30 mouse cellular contexts compared by ENCODE assay signal in the genomic region with DNA sequence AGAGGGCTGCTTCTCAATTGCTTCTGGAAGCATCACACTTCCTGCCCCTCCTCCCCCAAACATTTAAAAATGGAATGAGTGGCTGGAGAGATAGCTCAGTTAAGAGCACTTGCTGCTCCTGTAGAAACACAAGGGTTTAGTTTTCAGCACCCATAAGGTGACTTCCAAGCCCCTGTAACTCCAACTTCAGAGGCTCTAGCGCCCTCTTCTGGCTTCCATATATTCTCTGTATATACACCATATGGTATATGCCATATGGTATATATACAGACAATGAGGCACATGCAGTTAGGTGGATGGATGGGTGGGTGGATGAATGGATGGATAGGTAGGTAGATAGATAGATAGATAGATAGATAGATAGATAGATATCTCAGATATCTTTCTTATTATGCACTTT.
DNase-seq lines count a peak whose midpoint lies in the region; ATAC-seq and TF ChIP-seq lines count a peak whose summit lies in the region.
"Had no signal": no experiment of that assay in that cellular context is flagged by ENCODE, and none has a peak within 500 bp of the region (broad histone marks: within the 10 kb centered on the region; RNA-seq: fewer than 3 reads in every experiment).

No protein-coding gene starts in this region.

- no peak for ATAC-seq in stomach, postnatal 0 days (ENCODE audit: low FRiP score, low TSS enrichment)
- ATAC-seq: activated CD4-positive, CD25-positive, alpha-beta regulatory T cell, adult 4 months; CD4-positive, CD25-positive, alpha-beta regulatory T cell, adult 4 months; forebrain, embryonic 14.5 days; forebrain, postnatal 0 days; intestine, postnatal 0 days had no signal

- 45% methylated on average over 1 of the region's 1 CpGs for WGBS in heart, adult 2 months
- WGBS in stomach, postnatal 0 days = 48% methylated on average over 1 of the region's 1 CpGs

- no peak overlapping the region for H3K4me2 ChIP-seq in stomach, postnatal 0 days (replicated peaks; ENCODE audit: low read depth)
- H3K4me2 ChIP-seq: embryonic facial prominence, embryonic 12.5 days; embryonic facial prominence, embryonic 15.5 days; heart, embryonic 12.5 days; heart, embryonic 15.5 days; hindbrain, embryonic 12.5 days; hindbrain, embryonic 15.5 days had no signal

- no peak for DNase-seq in heart, adult 2 months
- no peak for DNase-seq in heart, postnatal 4 days
- DNase-seq in ES-E14 (ENCODE audit: low read depth, low spot score) = no peak
- DNase-seq in R1 (ENCODE audit: low read depth, low spot score) = peak; percentile 59
- no peak for DNase-seq in stomach, postnatal 0 days (ENCODE audit: low spot score)
- DNase-seq in urinary bladder, postnatal 10 days (ENCODE audit: low spot score) = no peak
- no peak for DNase-seq in adrenal gland, postnatal 25 days
- DNase-seq in cerebellum, postnatal 4 days (ENCODE audit: low spot score in 2 of 2) = no peak
- DNase-seq: adrenal gland, adult 8-10 months; adrenal gland, postnatal 36 days; cerebellum, adult 11 months; cerebellum, adult 2 months; cerebellum, adult 9-11 months; cerebellum, postnatal 25 days; embryo, embryonic 11 days; forebrain, postnatal 0 days; gastrocnemius, adult 2 months; gastrocnemius, postnatal 14 days; heart, postnatal 10 days; kidney, adult 2 months had no signal

- no peaks in the 10 kb centered on the region for H3K36me3 ChIP-seq in heart, adult 2 months (ENCODE audit: control insufficient read depth, insufficient read depth, low read length)
- H3K36me3 ChIP-seq in ES-E14 (ENCODE audit: control insufficient read depth, insufficient read depth, low read length, poor library complexity, severe bottlenecking) = no peaks in the 10 kb centered on the region
- H3K36me3 ChIP-seq in stomach, postnatal 0 days (ENCODE audit: control insufficient read depth, insufficient read depth, low read length) = no peaks in the 10 kb centered on the region
- H3K36me3 ChIP-seq: embryonic facial prominence, embryonic 12.5 days; embryonic facial prominence, embryonic 15.5 days; heart, embryonic 12.5 days; heart, embryonic 15.5 days; hindbrain, embryonic 12.5 days; hindbrain, embryonic 15.5 days had no signal

- 0 out of 2 replicates have a peak, but pooled peaks have one; percentile 13 for TF ChIP-seq CTCF in heart, adult 2 months (IDR thresholded peaks at IDR 0.05)
- peak; percentile 12; the same call in 1 of the 2 replicates for TF ChIP-seq CTCF in stomach, postnatal 0 days (IDR thresholded peaks at IDR 0.05; ENCODE audit: low read depth)

- no peaks in the 10 kb centered on the region for H3K27me3 ChIP-seq in heart, adult 2 months (ENCODE audit: control insufficient read depth, insufficient read depth, low read length)
- no peaks in the 10 kb centered on the region for H3K27me3 ChIP-seq in stomach, postnatal 0 days (ENCODE audit: control insufficient read depth, insufficient read depth, low read length)
- H3K27me3 ChIP-seq: embryonic facial prominence, embryonic 12.5 days; embryonic facial prominence, embryonic 15.5 days; heart, embryonic 12.5 days; heart, embryonic 15.5 days; hindbrain, embryonic 12.5 days; hindbrain, embryonic 15.5 days had no signal

- no peak overlapping the region for H3K9ac ChIP-seq in heart, adult 2 months (ENCODE audit: low read depth, low read length)
- no peak overlapping the region for H3K9ac ChIP-seq in ES-E14 (ENCODE audit: insufficient read depth, low read depth, low read length, poor library complexity, severe bottlenecking)
- no peak overlapping the region for H3K9ac ChIP-seq in stomach, postnatal 0 days (ENCODE audit: low read length)
- H3K9ac ChIP-seq: embryonic facial prominence, embryonic 12.5 days; embryonic facial prominence, embryonic 15.5 days; forebrain, postnatal 0 days; heart, embryonic 12.5 days; heart, embryonic 15.5 days; hindbrain, embryonic 12.5 days; hindbrain, embryonic 15.5 days had no signal

- H3K4me1 ChIP-seq in heart, adult 2 months (ENCODE audit: control insufficient read depth, insufficient read depth, low read length) = peaks cover 2% of the 10 kb centered on the region; the same call in 1 of the 2 replicates
- no peaks in the 10 kb centered on the region for H3K4me1 ChIP-seq in ES-E14 (ENCODE audit: control insufficient read depth in 2 of 2, insufficient read depth in 2 of 2, low read length in 2 of 2, poor library complexity in 1 of 2)
- H3K4me1 ChIP-seq in stomach, postnatal 0 days (replicated peaks; ENCODE audit: control insufficient read depth, insufficient read depth) = no peaks in the 10 kb centered on the region
- H3K4me1 ChIP-seq: hindbrain, embryonic 12.5 days had no signal

- intact Hi-C loops in heart, adult 2 months (cut with DNase I) = loop anchor here (10.0 kb wide), 1 partner anchor 116 kb away; no protein-coding TSS in a partner anchor

- no peak for TF ChIP-seq EP300 in heart, adult 2 months (IDR thresholded peaks at IDR 0.05; ENCODE audit: insufficient read depth, low read depth, low read length)
- no peak for TF ChIP-seq EP300 in stomach, postnatal 0 days (optimal IDR thresholded peaks at IDR 0.05)

- in situ Hi-C loops in ES-E14 (cut with MboI; ENCODE audit: low sequenced_read_pairs in 2 of 2, unreplicated experiment in 2 of 2) = no loop called here

- H3K27ac ChIP-seq in heart, adult 2 months = no peak overlapping the region
- no peak overlapping the region for H3K27ac ChIP-seq in ES-E14 (ENCODE audit: insufficient read depth, low read depth, low read length, poor library complexity, severe bottlenecking)
- no peak overlapping the region for H3K27ac ChIP-seq in stomach, postnatal 0 days (replicated peaks)
- H3K27ac ChIP-seq: embryonic facial prominence, embryonic 12.5 days; embryonic facial prominence, embryonic 15.5 days; gastrocnemius, adult 2 months; heart, embryonic 15.5 days; hindbrain, embryonic 12.5 days; hindbrain, embryonic 15.5 days had no signal

- TF ChIP-seq POLR2A in heart, adult 2 months (IDR thresholded peaks at IDR 0.05; ENCODE audit: insufficient read depth, low read depth, low read length) = no peak

- H3K79me2 ChIP-seq in heart, adult 2 months (replicated peaks; ENCODE audit: control insufficient read depth, insufficient read depth, low read length) = no peaks in the 10 kb centered on the region

- no peaks in the 10 kb centered on the region for H3K9me3 ChIP-seq in ES-E14 (ENCODE audit: control insufficient read depth, insufficient read depth, low read depth, low read length)
- no peaks in the 10 kb centered on the region for H3K9me3 ChIP-seq in stomach, postnatal 0 days (ENCODE audit: control insufficient read depth, low read length)
- H3K9me3 ChIP-seq: embryonic facial prominence, embryonic 12.5 days; embryonic facial prominence, embryonic 15.5 days; heart, embryonic 12.5 days; heart, embryonic 15.5 days; hindbrain, embryonic 12.5 days; hindbrain, embryonic 15.5 days had no signal

- H3K4me3 ChIP-seq in heart, adult 2 months = no peak overlapping the region
- no peak overlapping the region for H3K4me3 ChIP-seq in ES-E14 (ENCODE audit: insufficient read depth in 1 of 2, low read depth in 1 of 2, low read length in 2 of 2, poor library complexity in 1 of 2, severe bottlenecking in 1 of 2)
- H3K4me3 ChIP-seq in stomach, postnatal 0 days (ENCODE audit: low read depth, low read length) = no peak overlapping the region
- H3K4me3 ChIP-seq: embryonic facial prominence, embryonic 12.5 days; embryonic facial prominence, embryonic 15.5 days; gastrocnemius, adult 2 months; heart, embryonic 12.5 days; heart, embryonic 15.5 days; hindbrain, embryonic 12.5 days; hindbrain, embryonic 15.5 days had no signal

TF ChIP-seq in ES-E14, 5 proteins besides CTCF, POLR2A, EP300 and RAD21:
- TF ChIP-seq ZNF384 (IDR thresholded peaks at IDR 0.05; ENCODE audit: low read depth, low read length) = no peak
- 0 out of 2 replicates have a peak, but pooled peaks have one; percentile 6 for TF ChIP-seq ZC3H11A (IDR thresholded peaks at IDR 0.05; ENCODE audit: borderline replicate concordance, low read depth, low read length)
- no peak for TF ChIP-seq CHD2 (IDR thresholded peaks at IDR 0.05; ENCODE audit: low read depth, low read length)
- TF ChIP-seq HCFC1 (IDR thresholded peaks at IDR 0.05; ENCODE audit: borderline replicate concordance, insufficient read depth, low read length) = no peak
- TF ChIP-seq MAFK (IDR thresholded peaks at IDR 0.05; ENCODE audit: insufficient read depth, low read depth, low read length) = no peak
